Mouse (Mus musculus): ENCODE measurements at regions not wholly inside any gene's neighbourhood (a gene's known extent, or its start where the extent isn't known, plus 50 kb on each side); places are given as distances from the start of the nearest gene placed in this dataset.

- no peak for DNase-seq
Measured at GRCm38 (mm10) chr15:52783940-52784339, 1100.8 kb upstream of the Gm7489 start.

- no peak for DNase-seq
Measured at GRCm38 (mm10) chr15:52785196-52785595, 1099.5 kb upstream of the Gm7489 start.

DNA sequence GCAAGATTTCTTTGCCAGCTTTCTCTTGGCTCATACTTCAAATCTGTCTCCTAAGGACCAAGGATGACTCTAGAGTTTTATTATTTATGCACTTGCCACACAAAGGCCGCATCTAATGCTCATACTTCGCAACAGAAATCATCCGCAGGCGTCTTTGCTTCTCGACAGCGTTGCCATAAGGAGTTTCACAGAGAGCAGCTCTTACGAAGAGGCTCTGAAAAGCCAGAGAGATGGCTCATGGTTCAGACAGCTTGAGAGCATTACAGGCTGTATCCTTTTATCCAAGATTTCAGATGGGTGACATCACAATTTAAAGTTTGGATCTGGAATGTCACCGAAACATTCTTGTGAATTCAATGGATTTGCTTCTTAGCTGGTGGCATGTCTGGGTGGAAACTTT is 1098.7 kb upstream of the Gm7489 start:
- DNase-seq: no peak

DNA sequence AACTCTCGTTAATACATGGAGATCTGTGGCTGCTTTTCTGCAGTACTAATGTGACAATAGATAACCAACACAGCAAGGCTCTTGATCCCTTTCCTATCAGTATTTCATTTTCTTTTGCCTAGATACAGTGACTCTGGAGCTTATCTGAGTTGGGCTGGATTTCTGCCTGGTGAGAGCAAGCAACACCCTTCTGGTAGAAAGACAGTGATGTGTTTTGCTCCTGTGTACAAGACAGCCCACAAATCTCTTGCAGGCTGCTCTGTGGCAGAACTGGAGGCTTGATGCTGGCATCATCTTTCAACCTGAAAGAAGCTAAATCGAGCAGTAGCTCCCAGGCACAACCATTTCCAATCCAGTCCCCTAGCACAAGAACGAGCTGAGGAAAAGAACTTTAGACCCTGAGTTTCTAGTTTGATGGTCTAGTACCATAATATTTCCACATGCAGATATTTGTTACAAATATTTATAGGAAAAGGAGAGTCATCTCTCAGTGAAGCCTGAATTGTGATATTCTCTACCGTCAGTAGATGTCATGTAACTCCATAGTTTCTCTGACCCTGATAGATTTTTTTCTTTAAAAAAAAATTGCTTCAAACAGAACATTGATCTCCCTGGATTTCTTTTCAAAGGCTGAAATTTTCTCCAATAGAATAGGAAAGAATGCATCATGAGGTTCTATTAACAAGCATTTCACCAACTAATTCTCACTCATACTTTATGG is 1079.1 kb upstream of the Gm7489 start:
- no peak for DNase-seq

GRCm38 (mm10) chr15:52808622-52809021 is 1076.1 kb upstream of the Gm7489 start:
- peak; percentile 3 for DNase-seq

DNA sequence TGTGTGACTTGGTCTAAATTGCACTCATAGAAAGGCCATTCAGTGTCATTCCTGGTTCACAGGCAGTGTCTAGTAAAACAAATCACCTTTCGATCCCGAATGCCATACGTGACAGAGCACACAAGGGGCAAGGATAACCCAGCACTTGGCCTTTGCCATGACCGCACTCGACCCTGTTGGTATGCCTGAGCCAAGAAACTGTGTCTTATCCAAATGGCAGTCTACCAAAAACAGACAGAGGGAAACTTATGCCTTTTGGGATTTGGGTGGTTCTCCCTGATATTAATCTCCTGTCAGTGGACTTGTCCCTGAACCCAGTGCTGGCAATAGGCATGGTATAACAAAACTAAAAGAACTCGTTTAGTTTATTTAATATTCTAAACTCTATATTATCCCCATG is 1063.9 kb upstream of the Gm7489 start:
- DNase-seq: no peak

DNA sequence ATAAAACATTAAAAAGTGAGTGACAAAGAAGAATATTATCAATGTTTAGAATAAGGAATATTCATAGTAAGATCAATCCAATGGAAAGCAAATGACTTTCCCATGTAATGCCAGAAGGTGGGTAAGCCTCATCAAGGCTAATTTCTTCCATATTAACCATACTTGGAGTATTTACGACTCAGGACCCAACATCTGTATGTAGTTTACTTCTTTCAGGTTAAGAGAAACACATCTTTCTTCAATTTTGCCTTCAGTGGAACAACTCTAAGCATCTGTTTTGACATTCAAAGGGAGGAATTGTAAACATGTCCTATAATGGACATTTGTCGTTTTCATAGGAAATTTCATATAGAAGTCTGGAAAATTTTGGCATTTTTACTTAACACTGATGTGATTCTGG is 1047.8 kb upstream of the Gm7489 start:
- no peak for DNase-seq

- DNase-seq: no peak
Measured at GRCm38 (mm10) chr15:52848132-52848531, 1036.6 kb upstream of the Gm7489 start.

- no peak for DNase-seq
Measured at GRCm38 (mm10) chr15:52858682-52859081, 1026.0 kb upstream of the Gm7489 start.

GRCm38 (mm10) chr15:52863494-52863893 is 1021.2 kb upstream of the Gm7489 start:
- DNase-seq: no peak

GRCm38 (mm10) chr15:52892244-52892950 is 992.3 kb upstream of the Gm7489 start:
- peak; percentile 22 for DNase-seq

DNA sequence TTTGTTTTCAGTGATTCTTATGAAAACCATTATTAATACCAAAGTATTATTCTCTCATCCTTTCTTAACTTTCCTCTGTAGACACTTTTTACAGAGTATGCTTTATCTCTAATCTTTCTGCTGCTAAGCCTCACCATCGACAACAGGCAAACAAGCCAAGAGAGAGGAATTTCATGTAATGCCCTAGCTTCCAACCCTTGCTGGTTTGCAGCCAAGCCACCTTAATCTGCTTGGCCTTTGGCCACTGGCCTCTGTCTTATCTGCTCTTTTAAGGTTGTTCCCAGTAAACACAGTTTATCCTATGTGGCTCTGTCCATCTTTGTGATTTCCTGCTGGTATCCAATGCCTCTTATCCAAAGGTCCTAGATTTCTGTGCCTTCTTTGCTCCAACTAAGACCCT is 986.6 kb upstream of the Gm7489 start:
- DNase-seq: no peak

GRCm38 (mm10) chr15:52899403-52899802 is 985.3 kb upstream of the Gm7489 start:
- DNase-seq: no peak

- no peak for DNase-seq
Measured at GRCm38 (mm10) chr15:52899822-52900221, 984.9 kb upstream of the Gm7489 start.

- DNase-seq: peak; percentile 22
Measured at GRCm38 (mm10) chr15:52905231-52905630, 979.5 kb upstream of the Gm7489 start.

DNA sequence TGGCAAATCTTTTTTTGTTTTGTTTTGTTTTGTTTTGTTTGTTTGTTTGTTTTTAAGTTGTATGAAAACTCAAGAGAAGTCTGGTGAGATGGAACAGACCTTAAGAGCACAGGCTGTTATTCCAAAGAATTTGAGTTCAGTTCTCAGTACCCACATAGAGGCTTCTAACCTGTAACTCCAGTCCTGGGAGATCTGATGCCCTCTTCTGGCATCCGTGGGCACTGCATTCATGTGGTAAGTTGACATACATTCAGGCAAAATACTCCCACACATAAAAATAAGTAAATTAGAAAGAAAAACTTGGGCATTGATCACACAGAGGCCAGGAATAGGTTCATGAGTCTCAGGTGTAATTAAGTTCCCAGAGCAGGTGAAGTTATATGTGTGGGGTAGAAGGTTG is 977.5 kb upstream of the Gm7489 start:
- DNase-seq: no peak

DNA sequence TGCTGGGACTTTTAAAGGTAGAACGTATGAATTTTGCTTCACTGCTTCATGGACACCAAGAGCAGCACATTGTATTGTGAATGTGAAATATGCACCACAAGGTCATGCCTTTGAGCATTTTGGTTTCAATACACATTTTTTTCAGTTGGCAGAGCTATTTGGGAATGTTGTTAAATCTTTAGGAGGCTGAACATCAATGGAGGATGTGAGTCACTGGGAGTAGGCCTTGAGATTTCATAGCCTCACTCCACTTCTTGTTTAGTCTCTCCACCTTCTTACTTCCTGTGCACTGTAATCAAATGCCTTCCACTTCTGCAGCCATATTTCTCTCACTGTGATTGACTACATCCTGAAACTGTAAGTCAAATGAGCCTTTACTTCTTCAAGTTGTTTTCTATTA is 962.4 kb upstream of the Gm7489 start:
- no peak for DNase-seq

DNA sequence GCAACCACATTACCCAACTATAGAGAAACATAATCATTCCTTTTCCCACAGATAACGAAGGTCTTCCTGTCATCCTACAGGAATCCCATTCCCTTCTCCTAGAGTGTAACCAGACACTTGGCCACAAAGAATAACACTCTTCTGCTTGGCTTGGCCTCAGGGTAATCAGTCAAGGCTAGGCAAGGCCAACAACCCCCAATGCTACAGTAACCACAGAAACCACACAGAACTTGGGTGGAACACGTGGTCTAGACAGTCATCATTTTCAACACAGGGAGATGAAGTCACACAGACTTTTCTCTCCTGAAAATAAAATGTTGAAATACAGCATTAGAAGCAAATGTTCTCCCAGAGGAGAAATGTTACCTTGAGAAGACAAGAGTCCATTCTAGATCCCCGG is 956.3 kb upstream of the Gm7489 start:
- no peak for DNase-seq

- no peak for DNase-seq
Measured at GRCm38 (mm10) chr15:52937138-52937537, 947.6 kb upstream of the Gm7489 start.

DNA sequence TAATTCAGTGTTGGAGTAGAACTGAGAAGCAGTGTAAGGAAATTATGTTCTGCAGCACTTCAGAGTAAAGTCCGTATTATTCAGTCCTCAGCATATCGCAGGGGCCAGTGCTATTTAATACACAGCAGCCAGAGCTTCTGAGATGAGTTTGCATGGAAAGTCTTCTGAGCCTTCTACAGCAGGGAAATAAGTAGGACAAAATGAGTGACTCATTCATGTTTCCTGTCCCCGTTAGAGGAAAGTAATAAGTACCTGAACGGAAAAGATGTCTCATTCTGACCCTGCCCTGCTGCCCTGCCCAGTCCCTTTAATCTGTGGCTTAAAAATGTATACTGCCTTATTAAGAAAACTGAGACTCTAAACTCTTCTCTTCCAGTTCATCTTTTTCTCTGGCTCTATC is 940.1 kb upstream of the Gm7489 start:
- DNase-seq: no peak

- no peak for DNase-seq
Measured at GRCm38 (mm10) chr15:52948196-52948595, 936.5 kb upstream of the Gm7489 start.

GRCm38 (mm10) chr15:52953480-52953879 is 931.2 kb upstream of the Gm7489 start:
- no peak for DNase-seq

GRCm38 (mm10) chr15:52954715-52955593 is 929.8 kb upstream of the Gm7489 start:
- no peak for DNase-seq

DNA sequence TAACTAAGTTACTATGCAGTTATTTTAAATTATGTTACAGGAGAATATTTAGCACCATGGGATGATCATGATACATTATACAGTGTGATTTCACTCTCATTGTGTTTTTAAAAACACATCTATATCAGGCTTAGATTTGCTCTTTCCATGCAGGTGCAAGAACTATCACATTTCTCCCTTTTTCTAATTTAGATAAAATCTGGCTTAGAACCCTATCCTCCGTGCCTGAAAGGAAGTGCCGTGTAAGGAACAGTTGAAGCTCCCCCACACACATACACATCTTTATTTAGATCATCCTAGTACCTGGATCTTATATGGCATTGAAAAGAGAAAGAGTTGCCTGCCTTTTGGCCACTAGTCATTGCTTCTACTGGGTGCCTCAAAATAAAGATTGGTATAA is 925.0 kb upstream of the Gm7489 start:
- DNase-seq: no peak
